Mouse (Mus musculus) intestine, embryonic 15.5 days (tissue): ENCODE measurements around the gene Gm11992. TPM values are rescaled to one million over a fixed set of nuclear protein-coding genes. Genes with fewer than 3 reads are reported as not detected.

Source experiments
- ATAC-seq: fragments of 200-750 bp; cut with Nextera tagmentation; 2 replicates; pipeline ENCODE4 v1.8.0; 2017; ENCODE audit warnings: moderate TSS enrichment, moderate library complexity
- H3K27ac ChIP-seq: fragments of 300-500 bp; sonication (generic); 2 replicates; pipeline ENCODE4 v1.5.1; 2015; ENCODE audit warnings: mild to moderate bottlenecking, inconsistent platforms
- H3K27me3 ChIP-seq: fragments of 300-500 bp; sonication (generic); replicated peaks from 2 replicates; pipeline ENCODE4 v1.6.1; 2015; ENCODE audit warnings: inconsistent platforms
- H3K36me3 ChIP-seq: fragments of 300-500 bp; sonication (generic); 2 replicates; pipeline ENCODE4 v1.6.1; 2015; ENCODE audit warnings: inconsistent platforms
- H3K4me1 ChIP-seq: fragments of 300-500 bp; sonication (generic); replicated peaks from 2 replicates; pipeline ENCODE4 v1.6.1; 2015; ENCODE audit warnings: inconsistent platforms
- H3K4me2 ChIP-seq: fragments of 300-500 bp; sonication (generic); replicated peaks from 2 replicates; pipeline ENCODE4 v1.6.1; 2015; ENCODE audit warnings: mild to moderate bottlenecking, inconsistent platforms
- H3K4me3 ChIP-seq: fragments of 300-500 bp; sonication (generic); replicated peaks from 2 replicates; pipeline ENCODE4 v1.5.1; 2015; ENCODE audit warnings: inconsistent platforms
- H3K9ac ChIP-seq: fragments of 300-500 bp; sonication (generic); 2 replicates; pipeline ENCODE4 v1.6.1; 2015; ENCODE audit warnings: inconsistent platforms
- H3K9me3 ChIP-seq: fragments of 300-500 bp; sonication (generic); 2 replicates; pipeline ENCODE4 v1.6.1; 2016; ENCODE audit warnings: inconsistent platforms
- WGBS: fragments of 180-500 bp; shearing (Covaris S2); methylation state at CpG from one replicate; pipeline ENCODE4 v1.1.7; 2015; 5-methylcytosine and 5-hydroxymethylcytosine counted together
- polyA plus RNA-seq: library from polyadenylated mRNA; unstranded; fragments of >200 nt; fragmentation: Nextera tagmentation; extraction: Ambion mirVana; gene quantifications from 2 replicates; pipeline ENCODE4 v1.2.1, GENCODE M21; 2015

The Gm11992 gene
- polyA plus RNA-seq, 1 experiment from 2014 or later: 0.50 TPM

GRCm38 (mm10) chr11:9047044-9047443 is 1.4 kb upstream of the Gm11992 start:
- Histone ChIP-seq H3K9ac (no peak overlapping the region), H3K4me2 (no peak overlapping the region), H3K27me3 (peaks cover 10% of the 10 kb centered on the region), H3K27ac (no peak overlapping the region), H3K36me3 (no peaks in the 10 kb centered on the region), H3K4me3 (no peak overlapping the region), H3K9me3 (no peaks in the 10 kb centered on the region), H3K4me1 (peaks cover 6% of the 10 kb centered on the region; the same call in 1 of the 2 replicates)
- 81% methylated on average over 5 of the region's 5 CpGs for whole genome bisulfite sequencing
- no peak for ATAC-seq

GRCm38 (mm10) chr11:9048703-9049060 is 288 bp downstream of the Gm11992 start, which contains the start of gene Sun3:
Gene Sun3 (minus strand): TSS chr11:9048991.
- under 1% methylated on average over 18 of the region's 18 CpGs for WGBS
- ATAC-seq: peak; percentile 86

DNA sequence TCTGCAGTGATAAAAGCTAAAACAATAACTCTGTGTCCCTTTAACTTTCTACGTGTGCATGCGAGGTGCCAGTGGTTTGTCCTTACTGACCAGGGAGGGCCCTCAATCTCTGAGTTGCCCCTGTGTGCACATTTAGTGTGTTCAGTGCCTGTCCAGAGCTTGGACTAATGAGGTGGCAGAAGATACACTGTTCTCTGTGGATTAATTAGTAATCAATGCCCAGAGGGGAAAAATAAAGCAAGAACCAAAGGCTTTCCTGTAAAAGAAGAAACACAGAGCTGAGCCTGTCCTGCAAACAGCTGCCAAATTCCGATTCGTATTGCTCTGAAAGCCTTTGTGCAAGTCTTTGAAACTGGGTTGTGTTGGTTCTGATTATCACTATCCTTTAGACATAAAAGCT is 1.8 kb downstream of the Gm11992 start:
- H3K4me2 ChIP-seq: no peak overlapping the region
- peaks cover 6% of the 10 kb centered on the region; the same call in 1 of the 2 replicates for H3K4me1 ChIP-seq
- H3K9me3 ChIP-seq: no peaks in the 10 kb centered on the region
- H3K36me3 ChIP-seq: no peaks in the 10 kb centered on the region
- H3K27ac ChIP-seq: no peak overlapping the region
- ATAC-seq: no peak
- no peak overlapping the region for H3K9ac ChIP-seq
- H3K4me3 ChIP-seq: no peak overlapping the region
- peaks cover 10% of the 10 kb centered on the region for H3K27me3 ChIP-seq
- WGBS: 75% methylated on average over 4 of the region's 4 CpGs

More at GRCm38 (mm10) chr11:9048703-9049060, 288 bp downstream of the Gm11992 start, which contains the start of gene Sun3:
- Histone ChIP-seq H3K27me3 (peaks cover 10% of the 10 kb centered on the region), H3K36me3 (no peaks in the 10 kb centered on the region), H3K27ac (no peak within 1 kb of the TSS), H3K9me3 (no peaks in the 10 kb centered on the region), H3K4me3 (peak within 1 kb of the TSS; percentile 48), H3K9ac (peak within 1 kb of the TSS; percentile 32), H3K4me2 (peak within 1 kb of the TSS; percentile 95), H3K4me1 (peaks cover 6% of the 10 kb centered on the region; the same call in 1 of the 2 replicates)

- Histone ChIP-seq H3K36me3 (no peaks in the 10 kb centered on the region), H3K27ac (no peak overlapping the region), H3K9me3 (no peaks in the 10 kb centered on the region), H3K4me3 (no peak overlapping the region), H3K9ac (no peak overlapping the region), H3K4me1 (peaks cover 6% of the 10 kb centered on the region; the same call in 1 of the 2 replicates), H3K27me3 (peaks cover 10% of the 10 kb centered on the region), H3K4me2 (no peak overlapping the region)
- 54% methylated on average over 2 of the region's 2 CpGs for WGBS
- no peak for ATAC-seq
Observed at GRCm38 (mm10) chr11:9051895-9052294, 3.5 kb downstream of the Gm11992 start.

GRCm38 (mm10) chr11:9056937-9057336 is 8.5 kb downstream of the Gm11992 start:
- no peaks in the 10 kb centered on the region for H3K27me3 ChIP-seq
- WGBS: 87% methylated on average over 2 of the region's 2 CpGs
- no peaks in the 10 kb centered on the region for H3K4me1 ChIP-seq
- H3K27ac ChIP-seq: no peak overlapping the region
- no peaks in the 10 kb centered on the region for H3K36me3 ChIP-seq
- no peak overlapping the region for H3K4me2 ChIP-seq
- ATAC-seq: no peak
- H3K9me3 ChIP-seq: no peaks in the 10 kb centered on the region
- no peak overlapping the region for H3K4me3 ChIP-seq
- H3K9ac ChIP-seq: no peak overlapping the region

GRCm38 (mm10) chr11:9057711-9058110 is 9.3 kb downstream of the Gm11992 start:
- WGBS: 89% methylated on average over 4 of the region's 4 CpGs
- Histone ChIP-seq H3K27me3 (no peaks in the 10 kb centered on the region), H3K9ac (no peak overlapping the region), H3K4me1 (no peaks in the 10 kb centered on the region), H3K36me3 (no peaks in the 10 kb centered on the region), H3K9me3 (no peaks in the 10 kb centered on the region), H3K27ac (no peak overlapping the region), H3K4me2 (no peak overlapping the region), H3K4me3 (no peak overlapping the region)
- ATAC-seq: no peak

DNA sequence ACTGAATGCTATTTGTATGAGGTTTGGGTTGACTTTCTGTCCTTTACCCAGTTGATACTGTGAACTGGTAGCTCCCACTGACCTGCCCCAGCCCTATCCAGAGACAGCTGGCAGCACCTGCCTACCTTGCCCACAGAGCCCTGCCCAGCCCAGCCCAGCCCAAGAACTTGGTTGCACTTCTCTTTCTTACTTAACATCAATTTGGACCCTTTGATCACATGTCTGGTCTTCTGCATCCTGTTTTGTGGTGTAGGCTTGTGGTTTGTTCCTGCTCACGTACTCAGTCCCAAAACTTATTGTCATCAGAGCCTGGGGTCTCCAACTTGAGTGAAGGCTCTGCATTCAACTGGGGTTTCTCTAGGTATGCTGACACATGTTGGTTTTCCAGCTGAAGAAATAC is 11.6 kb downstream of the Gm11992 start:
- ATAC-seq: no peak
- H3K27me3 ChIP-seq: no peaks in the 10 kb centered on the region
- no peak overlapping the region for H3K9ac ChIP-seq
- no peak overlapping the region for H3K4me2 ChIP-seq
- WGBS: 62% methylated on average over 1 of the region's 1 CpGs
- no peak overlapping the region for H3K27ac ChIP-seq
- no peaks in the 10 kb centered on the region for H3K4me1 ChIP-seq
- no peak overlapping the region for H3K4me3 ChIP-seq
- H3K36me3 ChIP-seq: no peaks in the 10 kb centered on the region
- H3K9me3 ChIP-seq: no peaks in the 10 kb centered on the region

DNA sequence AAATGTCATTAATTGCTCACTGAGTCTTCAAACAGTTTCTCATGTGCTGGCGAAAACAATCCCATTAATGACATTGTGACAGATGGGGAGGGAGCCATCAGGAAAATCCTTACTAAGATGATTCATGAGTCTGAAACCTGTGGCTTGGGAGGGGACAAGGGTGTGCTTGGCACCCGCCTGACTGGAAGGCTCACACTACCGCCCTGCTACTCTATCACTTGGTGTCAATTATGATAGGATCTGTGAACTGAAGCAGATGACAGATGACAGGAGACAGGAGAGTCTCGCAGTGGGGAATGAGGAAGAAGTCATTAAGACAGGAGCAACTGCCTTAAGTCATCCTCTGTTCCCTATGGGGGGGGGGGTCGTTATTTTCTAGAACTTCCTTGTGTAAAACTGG is 12.1 kb downstream of the Gm11992 start:
- Histone ChIP-seq H3K4me1 (no peaks in the 10 kb centered on the region), H3K9me3 (no peaks in the 10 kb centered on the region), H3K27me3 (no peaks in the 10 kb centered on the region), H3K4me2 (no peak overlapping the region), H3K27ac (no peak overlapping the region), H3K9ac (no peak overlapping the region), H3K4me3 (no peak overlapping the region), H3K36me3 (no peaks in the 10 kb centered on the region)
- ATAC-seq: no peak
- WGBS: 48% methylated on average over 5 of the region's 5 CpGs

DNA sequence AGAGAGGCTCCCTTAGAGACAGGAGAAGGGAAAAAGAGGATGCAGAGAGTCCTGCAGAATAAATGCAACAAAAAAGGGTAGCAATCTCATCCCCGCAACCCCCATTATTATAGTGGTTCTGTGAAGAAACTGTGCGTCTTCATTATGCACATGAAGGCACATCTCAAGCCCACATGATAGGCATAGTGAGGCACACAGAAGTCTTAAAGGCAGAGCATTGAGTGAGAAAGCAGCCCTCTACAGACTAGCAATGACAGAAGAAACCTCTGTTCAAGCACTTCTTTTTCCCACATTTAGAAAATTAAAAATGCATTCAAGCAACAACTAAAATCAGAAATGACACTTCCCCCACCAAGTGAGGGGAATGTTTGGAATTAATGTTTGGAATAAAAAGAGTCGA is 28.1 kb downstream of the Gm11992 start:
- Histone ChIP-seq H3K36me3 (no peaks in the 10 kb centered on the region), H3K4me2 (no peak overlapping the region), H3K9ac (no peak overlapping the region), H3K4me3 (no peak overlapping the region), H3K27ac (no peak overlapping the region), H3K4me1 (no peaks in the 10 kb centered on the region), H3K27me3 (no peaks in the 10 kb centered on the region), H3K9me3 (no peaks in the 10 kb centered on the region)
- 89% methylated on average over 3 of the region's 3 CpGs for WGBS
- no peak for ATAC-seq

- no peak overlapping the region for H3K4me2 ChIP-seq
- no peak for ATAC-seq
- H3K9me3 ChIP-seq: no peaks in the 10 kb centered on the region
- H3K4me1 ChIP-seq: peaks cover 7% of the 10 kb centered on the region; the same call in 1 of the 2 replicates
- H3K27ac ChIP-seq: no peak overlapping the region
- peaks cover 19% of the 10 kb centered on the region for H3K27me3 ChIP-seq
- H3K9ac ChIP-seq: no peak overlapping the region
- H3K36me3 ChIP-seq: no peaks in the 10 kb centered on the region
- 74% methylated on average over 2 of the region's 2 CpGs for WGBS
- no peak overlapping the region for H3K4me3 ChIP-seq
Observed at GRCm38 (mm10) chr11:9113189-9113588, 64.8 kb downstream of the Gm11992 start.

DNA sequence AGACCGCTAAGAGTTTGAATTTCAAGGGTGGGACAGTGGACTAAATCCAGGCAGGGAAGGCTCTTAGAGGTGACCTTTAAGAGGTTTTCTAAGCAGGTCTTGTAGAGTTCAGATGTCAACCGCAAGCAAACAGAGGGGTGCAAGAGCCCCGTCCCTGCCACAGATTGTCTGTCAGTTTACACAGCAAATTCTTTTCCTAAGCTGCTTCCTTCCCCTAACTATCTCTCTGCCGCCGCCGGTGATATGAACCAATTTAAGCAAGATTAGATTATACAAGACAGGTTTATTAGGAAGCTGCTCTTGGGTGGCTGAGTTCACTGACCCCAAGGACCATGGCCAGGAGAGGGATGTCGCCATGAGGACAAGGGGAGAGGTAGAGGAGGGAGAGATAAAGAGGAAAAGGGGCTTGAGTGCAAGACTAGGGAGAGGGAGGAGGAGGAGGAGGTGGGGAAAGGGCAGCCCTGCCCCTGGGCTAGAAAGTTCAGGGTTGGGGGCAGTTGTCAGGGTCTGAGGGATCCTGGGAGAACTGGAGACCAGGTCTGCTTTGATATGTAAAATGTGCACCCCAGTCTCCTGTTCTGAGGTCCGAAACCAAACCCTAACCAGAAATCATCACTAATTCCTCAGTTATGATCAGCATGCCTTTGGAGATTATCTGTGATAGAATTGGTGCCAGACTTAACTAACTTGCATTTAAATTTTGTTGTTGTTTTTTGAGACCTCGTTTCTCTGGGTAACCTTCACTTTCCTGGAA is 67.2 kb downstream of the Gm11992 start:
- no peaks in the 10 kb centered on the region for H3K36me3 ChIP-seq
- ATAC-seq: no peak
- no peaks in the 10 kb centered on the region for H3K9me3 ChIP-seq
- no peak overlapping the region for H3K9ac ChIP-seq
- H3K27ac ChIP-seq: no peak overlapping the region
- WGBS: 10% methylated on average over 9 of the region's 9 CpGs
- H3K4me2 ChIP-seq: peak overlapping the region; percentile 55
- H3K27me3 ChIP-seq: peaks cover 34% of the 10 kb centered on the region
- no peak overlapping the region for H3K4me3 ChIP-seq
- peaks cover 18% of the 10 kb centered on the region; the same call in 1 of the 2 replicates for H3K4me1 ChIP-seq

DNA sequence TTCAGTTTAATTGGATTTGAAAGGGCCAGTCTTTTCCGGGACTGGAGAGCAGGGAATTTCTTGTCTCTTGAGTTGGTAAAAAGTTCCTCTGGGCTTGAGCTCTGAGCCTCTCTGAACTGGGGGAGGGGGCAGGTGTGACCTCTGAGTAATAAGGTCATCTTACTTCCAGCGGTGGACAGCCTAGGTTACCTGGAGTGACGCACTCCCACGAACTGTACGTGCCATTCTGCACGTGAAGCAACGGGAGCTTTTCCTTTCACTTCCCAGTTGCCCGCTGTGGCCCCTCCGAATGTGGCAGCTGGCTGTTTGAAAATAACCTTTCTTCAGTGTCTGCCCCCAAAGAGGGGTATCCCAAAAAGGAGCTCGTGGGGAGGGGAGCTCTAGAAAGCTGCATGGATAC is 67.7 kb downstream of the Gm11992 start:
- Histone ChIP-seq H3K27me3 (peaks cover 34% of the 10 kb centered on the region), H3K36me3 (no peaks in the 10 kb centered on the region), H3K9ac (no peak overlapping the region), H3K4me1 (peaks cover 18% of the 10 kb centered on the region; the same call in 1 of the 2 replicates), H3K4me2 (peak overlapping the region; percentile 55), H3K9me3 (no peaks in the 10 kb centered on the region), H3K4me3 (peak overlapping the region; percentile 10; the same call in 1 of the 2 replicates), H3K27ac (no peak overlapping the region)
- WGBS: 2% methylated on average over 10 of the region's 10 CpGs
- ATAC-seq: peak; percentile 40; the same call in 1 of the 2 replicates

DNA sequence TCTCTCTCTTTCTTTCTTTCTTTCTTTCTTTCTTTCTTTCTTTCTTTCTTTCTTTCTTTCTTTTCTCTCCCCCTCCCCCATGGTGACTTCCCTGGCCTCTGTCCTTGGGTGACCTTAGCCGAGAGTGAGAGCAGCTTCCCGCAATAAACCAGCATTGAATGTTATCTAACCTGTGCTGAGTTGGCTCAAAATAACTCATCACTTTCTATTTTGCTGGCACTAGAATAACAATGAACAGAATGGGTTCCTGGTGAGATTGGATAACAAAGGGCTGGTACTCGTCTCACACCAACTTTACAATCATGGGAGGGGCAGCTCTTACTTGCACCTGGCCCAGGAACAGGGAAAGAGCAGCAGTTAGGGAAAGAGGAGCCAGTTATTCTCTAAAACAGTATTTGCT is 68.5 kb downstream of the Gm11992 start:
- ATAC-seq: no peak
- 12% methylated on average over 3 of the region's 3 CpGs for WGBS
- Histone ChIP-seq H3K4me3 (no peak overlapping the region), H3K9me3 (no peaks in the 10 kb centered on the region), H3K36me3 (no peaks in the 10 kb centered on the region), H3K4me2 (no peak overlapping the region), H3K4me1 (peaks cover 18% of the 10 kb centered on the region; the same call in 1 of the 2 replicates), H3K27me3 (peaks cover 34% of the 10 kb centered on the region), H3K27ac (no peak overlapping the region), H3K9ac (no peak overlapping the region)
